Mouse (Mus musculus): ENCODE results near the gene Qk. TPM values are rescaled to one million over a fixed set of nuclear protein-coding genes. Genes with fewer than 3 reads are reported as not detected.

The Qk gene
- polyA plus RNA-seq, 1 experiment, result 76.0 TPM

- H3K4me3 ChIP-seq (ENCODE audit: extremely low read depth, insufficient read depth, insufficient read length), result no peak overlapping the region; the same call in 1 of the 2 replicates
- H3K36me3 ChIP-seq (ENCODE audit: control insufficient read depth, insufficient read depth, low read length), result 0 out of 2 replicates have a peak, but pooled peaks cover 2% of the 10 kb centered on the region
- H3K27ac ChIP-seq (ENCODE audit: insufficient read depth, low read length), result peak overlapping the region; percentile 51; the same call in 1 of the 2 replicates
- no peaks in the 10 kb centered on the region for H3K27me3 ChIP-seq (ENCODE audit: control insufficient read depth, insufficient read depth, low read length)
- peaks cover 3% of the 10 kb centered on the region for H3K4me1 ChIP-seq (ENCODE audit: control insufficient read depth, insufficient read depth, insufficient read length)
- peak in 1 of 2 experiments; percentile 21 for DNase-seq (ENCODE audit: low read depth in 1 of 2, low spot score in 2 of 2)
- WGBS, result 51% methylated on average over 3 of the region's 3 CpGs
- no peak for TF ChIP-seq POLR2A (IDR thresholded peaks at IDR 0.05; ENCODE audit: low read depth, low read length)
- no peak for TF ChIP-seq CTCF (IDR thresholded peaks at IDR 0.05; ENCODE audit: extremely low read depth, insufficient read depth, insufficient read length, insufficient replicate concordance)
Observed at GRCm38 (mm10) chr17:10232406-10232805, 87.2 kb downstream of the Qk start.

- no peak for TF ChIP-seq CTCF (IDR thresholded peaks at IDR 0.05; ENCODE audit: extremely low read depth, insufficient read depth, insufficient read length, insufficient replicate concordance)
- TF ChIP-seq POLR2A (IDR thresholded peaks at IDR 0.05; ENCODE audit: low read depth, low read length), result no peak
- DNase-seq (ENCODE audit: low read depth in 1 of 2, low spot score in 2 of 2), result no peak
- Histone ChIP-seq H3K4me1 (ENCODE audit: control insufficient read depth, insufficient read depth, insufficient read length) (peaks cover 3% of the 10 kb centered on the region; the same call in 1 of the 2 replicates), H3K4me3 (ENCODE audit: extremely low read depth, insufficient read depth, insufficient read length) (no peak overlapping the region), H3K36me3 (ENCODE audit: control insufficient read depth, insufficient read depth, low read length) (no peaks in the 10 kb centered on the region), H3K27me3 (ENCODE audit: control insufficient read depth, insufficient read depth, low read length) (no peaks in the 10 kb centered on the region), H3K27ac (ENCODE audit: insufficient read depth, low read length) (no peak overlapping the region)
- WGBS, result 93% methylated on average over 3 of the region's 3 CpGs
Observed at GRCm38 (mm10) chr17:10227798-10228538, 91.7 kb downstream of the Qk start.

GRCm38 (mm10) chr17:10216164-10216563, 103.5 kb downstream of the Qk start:
- DNase-seq (ENCODE audit: low read depth in 1 of 2, low spot score in 2 of 2), result no peak
- H3K4me1 ChIP-seq (ENCODE audit: control insufficient read depth, insufficient read depth, insufficient read length), result no peaks in the 10 kb centered on the region
- H3K36me3 ChIP-seq (ENCODE audit: control insufficient read depth, insufficient read depth, low read length), result peaks cover 8% of the 10 kb centered on the region
- H3K27ac ChIP-seq (ENCODE audit: insufficient read depth, low read length), result no peak overlapping the region
- 95% methylated on average over 5 of the region's 5 CpGs for WGBS
- H3K4me3 ChIP-seq (ENCODE audit: extremely low read depth, insufficient read depth, insufficient read length), result no peak overlapping the region
- no peak for TF ChIP-seq POLR2A (IDR thresholded peaks at IDR 0.05; ENCODE audit: low read depth, low read length)
- no peak for TF ChIP-seq CTCF (IDR thresholded peaks at IDR 0.05; ENCODE audit: extremely low read depth, insufficient read depth, insufficient read length, insufficient replicate concordance)
- no peaks in the 10 kb centered on the region for H3K27me3 ChIP-seq (ENCODE audit: control insufficient read depth, insufficient read depth, low read length)

- Histone ChIP-seq H3K4me1 (ENCODE audit: control insufficient read depth, insufficient read depth, insufficient read length) (no peaks in the 10 kb centered on the region), H3K27ac (ENCODE audit: insufficient read depth, low read length) (no peak overlapping the region), H3K36me3 (ENCODE audit: control insufficient read depth, insufficient read depth, low read length) (peaks cover 11% of the 10 kb centered on the region), H3K27me3 (ENCODE audit: control insufficient read depth, insufficient read depth, low read length) (no peaks in the 10 kb centered on the region), H3K4me3 (ENCODE audit: extremely low read depth, insufficient read depth, insufficient read length) (no peak overlapping the region)
- TF ChIP-seq CTCF (IDR thresholded peaks at IDR 0.05; ENCODE audit: extremely low read depth, insufficient read depth, insufficient read length, insufficient replicate concordance), result no peak
- 92% methylated on average over 12 of the region's 12 CpGs for WGBS
- DNase-seq (ENCODE audit: low read depth in 1 of 2, low spot score in 2 of 2), result no peak
Observed at GRCm38 (mm10) chr17:10209154-10209777, 110.4 kb downstream of the Qk start.

- Histone ChIP-seq H3K4me1 (ENCODE audit: control insufficient read depth, insufficient read depth, insufficient read length) (no peaks in the 10 kb centered on the region), H3K36me3 (ENCODE audit: control insufficient read depth, insufficient read depth, low read length) (peaks cover 2% of the 10 kb centered on the region; the same call in 1 of the 2 replicates), H3K4me3 (ENCODE audit: extremely low read depth, insufficient read depth, insufficient read length) (no peak overlapping the region), H3K27ac (ENCODE audit: insufficient read depth, low read length) (no peak overlapping the region), H3K27me3 (ENCODE audit: control insufficient read depth, insufficient read depth, low read length) (no peaks in the 10 kb centered on the region)
- no peak for TF ChIP-seq POLR2A (IDR thresholded peaks at IDR 0.05; ENCODE audit: low read depth, low read length)
- TF ChIP-seq CTCF (IDR thresholded peaks at IDR 0.05; ENCODE audit: extremely low read depth, insufficient read depth, insufficient read length, insufficient replicate concordance), result no peak
- no peak for DNase-seq (ENCODE audit: low read depth in 1 of 2, low spot score in 2 of 2)
- WGBS, result 97% methylated on average over 2 of the region's 2 CpGs
Observed at GRCm38 (mm10) chr17:10198662-10199061, 121.0 kb downstream of the Qk start.

- Histone ChIP-seq H3K4me3 (ENCODE audit: extremely low read depth, insufficient read depth, insufficient read length) (no peak overlapping the region), H3K4me1 (ENCODE audit: control insufficient read depth, insufficient read depth, insufficient read length) (no peaks in the 10 kb centered on the region), H3K36me3 (ENCODE audit: control insufficient read depth, insufficient read depth, low read length) (peaks cover 2% of the 10 kb centered on the region; the same call in 1 of the 2 replicates), H3K27ac (ENCODE audit: insufficient read depth, low read length) (no peak overlapping the region), H3K27me3 (ENCODE audit: control insufficient read depth, insufficient read depth, low read length) (no peaks in the 10 kb centered on the region)
- 99% methylated on average over 3 of the region's 3 CpGs for WGBS
- no peak for TF ChIP-seq CTCF (IDR thresholded peaks at IDR 0.05; ENCODE audit: extremely low read depth, insufficient read depth, insufficient read length, insufficient replicate concordance)
- no peak for TF ChIP-seq POLR2A (IDR thresholded peaks at IDR 0.05; ENCODE audit: low read depth, low read length)
- no peak for DNase-seq (ENCODE audit: low read depth in 1 of 2, low spot score in 2 of 2)
Observed at GRCm38 (mm10) chr17:10198231-10198630, 121.4 kb downstream of the Qk start.

GRCm38 (mm10) chr17:10195703-10196102, 124.0 kb downstream of the Qk start:
- H3K27ac ChIP-seq (ENCODE audit: insufficient read depth, low read length), result no peak overlapping the region
- DNase-seq (ENCODE audit: low read depth in 1 of 2, low spot score in 2 of 2), result no peak
- no peaks in the 10 kb centered on the region for H3K4me1 ChIP-seq (ENCODE audit: control insufficient read depth, insufficient read depth, insufficient read length)
- H3K27me3 ChIP-seq (ENCODE audit: control insufficient read depth, insufficient read depth, low read length), result no peaks in the 10 kb centered on the region
- TF ChIP-seq POLR2A (IDR thresholded peaks at IDR 0.05; ENCODE audit: low read depth, low read length) (no peak), CTCF (IDR thresholded peaks at IDR 0.05; ENCODE audit: extremely low read depth, insufficient read depth, insufficient read length, insufficient replicate concordance) (no peak)
- no peaks in the 10 kb centered on the region for H3K36me3 ChIP-seq (ENCODE audit: control insufficient read depth, insufficient read depth, low read length)
- H3K4me3 ChIP-seq (ENCODE audit: extremely low read depth, insufficient read depth, insufficient read length), result no peak overlapping the region
- WGBS, result 98% methylated on average over 6 of the region's 6 CpGs

Data from spleen, adult 2 months (tissue).